Mouse (Mus musculus): ENCODE measurements around the gene Lmna. TPM values are rescaled to one million over a fixed set of nuclear protein-coding genes. Genes with fewer than 3 reads are reported as not detected.

The Lmna gene
- polyA plus RNA-seq, 1 experiment from 2014 or later: 267 TPM

- 86% methylated on average over 2 of the region's 2 CpGs for WGBS
- no peak for DNase-seq (ENCODE audit: low spot score)
- no peak for ATAC-seq (ENCODE audit: low FRiP score, low TSS enrichment)
- Histone ChIP-seq H3K9ac (ENCODE audit: low read length) (no peak overlapping the region), H3K36me3 (ENCODE audit: control insufficient read depth, insufficient read depth, low read length) (no peaks in the 10 kb centered on the region), H3K4me3 (ENCODE audit: low read depth, low read length) (no peak overlapping the region), H3K27ac (replicated peaks) (no peak overlapping the region), H3K9me3 (ENCODE audit: control insufficient read depth, low read length) (no peaks in the 10 kb centered on the region), H3K4me2 (replicated peaks; ENCODE audit: low read depth) (no peak overlapping the region), H3K4me1 (replicated peaks; ENCODE audit: control insufficient read depth, insufficient read depth) (no peaks in the 10 kb centered on the region), H3K27me3 (ENCODE audit: control insufficient read depth, insufficient read depth, low read length) (no peaks in the 10 kb centered on the region)
- TF ChIP-seq CTCF (IDR thresholded peaks at IDR 0.05; ENCODE audit: low read depth) (no peak), EP300 (optimal IDR thresholded peaks at IDR 0.05) (no peak)
Measured at GRCm38 (mm10) chr3:88469466-88469865, 40.3 kb downstream of the Lmna start.

GRCm38 (mm10) chr3:88467116-88467824 is 42.5 kb downstream of the Lmna start:
- ATAC-seq (ENCODE audit: low FRiP score, low TSS enrichment) (peak; percentile 85), DNase-seq (ENCODE audit: low spot score) (peak; percentile 91)
- WGBS: 27% methylated on average over 16 of the region's 16 CpGs
- Histone ChIP-seq H3K36me3 (ENCODE audit: control insufficient read depth, insufficient read depth, low read length) (no peaks in the 10 kb centered on the region), H3K27me3 (ENCODE audit: control insufficient read depth, insufficient read depth, low read length) (no peaks in the 10 kb centered on the region), H3K4me2 (replicated peaks; ENCODE audit: low read depth) (no peak overlapping the region), H3K27ac (replicated peaks) (no peak overlapping the region), H3K9me3 (ENCODE audit: control insufficient read depth, low read length) (no peaks in the 10 kb centered on the region), H3K4me3 (ENCODE audit: low read depth, low read length) (no peak overlapping the region), H3K9ac (ENCODE audit: low read length) (0 out of 2 replicates have a peak overlapping the region, but pooled peaks have one; percentile 27), H3K4me1 (replicated peaks; ENCODE audit: control insufficient read depth, insufficient read depth) (no peaks in the 10 kb centered on the region)
- TF ChIP-seq EP300 (optimal IDR thresholded peaks at IDR 0.05): no peak
- TF ChIP-seq CTCF (IDR thresholded peaks at IDR 0.05; ENCODE audit: low read depth): peak; percentile 94

GRCm38 (mm10) chr3:88465127-88465526 is 44.6 kb downstream of the Lmna start:
- no peaks in the 10 kb centered on the region for H3K9me3 ChIP-seq (ENCODE audit: control insufficient read depth, low read length)
- ATAC-seq (ENCODE audit: low FRiP score, low TSS enrichment): no peak
- H3K9ac ChIP-seq (ENCODE audit: low read length): no peak overlapping the region
- H3K4me1 ChIP-seq (replicated peaks; ENCODE audit: control insufficient read depth, insufficient read depth): no peaks in the 10 kb centered on the region
- WGBS: 68% methylated on average over 2 of the region's 2 CpGs
- no peak for DNase-seq (ENCODE audit: low spot score)
- H3K27me3 ChIP-seq (ENCODE audit: control insufficient read depth, insufficient read depth, low read length): no peaks in the 10 kb centered on the region
- H3K4me2 ChIP-seq (replicated peaks; ENCODE audit: low read depth): no peak overlapping the region
- no peak overlapping the region for H3K27ac ChIP-seq (replicated peaks)
- H3K4me3 ChIP-seq (ENCODE audit: low read depth, low read length): no peak overlapping the region
- no peaks in the 10 kb centered on the region for H3K36me3 ChIP-seq (ENCODE audit: control insufficient read depth, insufficient read depth, low read length)
- TF ChIP-seq CTCF (IDR thresholded peaks at IDR 0.05; ENCODE audit: low read depth): no peak
- no peak for TF ChIP-seq EP300 (optimal IDR thresholded peaks at IDR 0.05)

GRCm38 (mm10) chr3:88464425-88464824 is 45.3 kb downstream of the Lmna start:
- no peaks in the 10 kb centered on the region for H3K9me3 ChIP-seq (ENCODE audit: control insufficient read depth, low read length)
- H3K9ac ChIP-seq (ENCODE audit: low read length): no peak overlapping the region
- no peak overlapping the region for H3K4me3 ChIP-seq (ENCODE audit: low read depth, low read length)
- WGBS: 39% methylated on average over 3 of the region's 3 CpGs
- no peak for TF ChIP-seq CTCF (IDR thresholded peaks at IDR 0.05; ENCODE audit: low read depth)
- TF ChIP-seq EP300 (optimal IDR thresholded peaks at IDR 0.05): no peak
- H3K4me2 ChIP-seq (replicated peaks; ENCODE audit: low read depth): no peak overlapping the region
- no peaks in the 10 kb centered on the region for H3K36me3 ChIP-seq (ENCODE audit: control insufficient read depth, insufficient read depth, low read length)
- DNase-seq (ENCODE audit: low spot score) (no peak), ATAC-seq (ENCODE audit: low FRiP score, low TSS enrichment) (no peak)
- H3K4me1 ChIP-seq (replicated peaks; ENCODE audit: control insufficient read depth, insufficient read depth): no peaks in the 10 kb centered on the region
- H3K27ac ChIP-seq (replicated peaks): no peak overlapping the region
- no peaks in the 10 kb centered on the region for H3K27me3 ChIP-seq (ENCODE audit: control insufficient read depth, insufficient read depth, low read length)

- DNase-seq (ENCODE audit: low spot score): no peak
- Histone ChIP-seq H3K4me2 (replicated peaks; ENCODE audit: low read depth) (no peak within 1 kb of the TSS), H3K27me3 (ENCODE audit: control insufficient read depth, insufficient read depth, low read length) (no peaks in the 10 kb centered on the region), H3K4me3 (ENCODE audit: low read depth, low read length) (no peak within 1 kb of the TSS), H3K36me3 (ENCODE audit: control insufficient read depth, insufficient read depth, low read length) (no peaks in the 10 kb centered on the region), H3K27ac (replicated peaks) (no peak within 1 kb of the TSS), H3K9ac (ENCODE audit: low read length) (no peak within 1 kb of the TSS), H3K9me3 (ENCODE audit: control insufficient read depth, low read length) (no peaks in the 10 kb centered on the region), H3K4me1 (replicated peaks; ENCODE audit: control insufficient read depth, insufficient read depth) (0 out of 2 replicates have a peak, but pooled peaks cover 5% of the 10 kb centered on the region)
- 44% methylated on average over 12 of the region's 12 CpGs for WGBS
- ATAC-seq (ENCODE audit: low FRiP score, low TSS enrichment): no peak
- no peak for TF ChIP-seq EP300 (optimal IDR thresholded peaks at IDR 0.05)
- no peak for TF ChIP-seq CTCF (IDR thresholded peaks at IDR 0.05; ENCODE audit: low read depth)
Measured at GRCm38 (mm10) chr3:88460983-88461696, 48.6 kb downstream of the Lmna start, which contains the start of gene Sema4a. Sema4a (minus strand) TSS chr3:88461182.

- H3K27me3 ChIP-seq (ENCODE audit: control insufficient read depth, insufficient read depth, low read length): no peaks in the 10 kb centered on the region
- H3K9ac ChIP-seq (ENCODE audit: low read length): no peak overlapping the region
- no peak for ATAC-seq (ENCODE audit: low FRiP score, low TSS enrichment)
- TF ChIP-seq EP300 (optimal IDR thresholded peaks at IDR 0.05): no peak
- TF ChIP-seq CTCF (IDR thresholded peaks at IDR 0.05; ENCODE audit: low read depth): no peak
- DNase-seq (ENCODE audit: low spot score): no peak
- H3K36me3 ChIP-seq (ENCODE audit: control insufficient read depth, insufficient read depth, low read length): no peaks in the 10 kb centered on the region
- H3K4me3 ChIP-seq (ENCODE audit: low read depth, low read length): no peak overlapping the region
- no peaks in the 10 kb centered on the region for H3K9me3 ChIP-seq (ENCODE audit: control insufficient read depth, low read length)
- no peak overlapping the region for H3K4me2 ChIP-seq (replicated peaks; ENCODE audit: low read depth)
- H3K4me1 ChIP-seq (replicated peaks; ENCODE audit: control insufficient read depth, insufficient read depth): 0 out of 2 replicates have a peak, but pooled peaks cover 5% of the 10 kb centered on the region
- H3K27ac ChIP-seq (replicated peaks): no peak overlapping the region
- WGBS: 76% methylated on average over 5 of the region's 5 CpGs
Measured at GRCm38 (mm10) chr3:88460029-88460428, 49.7 kb downstream of the Lmna start.

Measured in stomach, postnatal 0 days (tissue).